Mouse (Mus musculus) CH12.LX (cell line): Measurements from ENCODE around the gene Slc15a4.

Source experiments
- CTCF ChIP-seq, 2 experiments: IDR thresholded peaks in 1 of 2; conservative IDR thresholded peaks in 1 of 2; 2 replicates each; pipeline ENCODE4 v1.5.1; 2011 to 2012; ENCODE audit warnings: low read depth in 2 of 2, low read length in 2 of 2, improper control_type of control experiment in 1 of 2, inconsistent platforms in 1 of 2, mild to moderate bottlenecking in 1 of 2, moderate library complexity in 1 of 2
- ELF1 ChIP-seq: IDR thresholded peaks from 2 replicates; pipeline ENCODE4 v1.6.1; 2014; ENCODE audit warnings: low read depth, mild to moderate bottlenecking, inconsistent platforms, low read length, improper control_type of control experiment
- EP300 ChIP-seq: IDR thresholded peaks from 2 replicates; pipeline ENCODE4 v1.6.1; 2011; ENCODE audit warnings: low read length, improper control_type of control experiment
- MAFK ChIP-seq: IDR thresholded peaks from 2 replicates; pipeline ENCODE4 v1.6.1; 2011; ENCODE audit warnings: low read length, improper control_type of control experiment; ENCODE audit not compliant: insufficient replicate concordance
- NELFE ChIP-seq: IDR thresholded peaks from 2 replicates; pipeline ENCODE4 v1.6.1; 2011; ENCODE audit warnings: low read depth, low read length, improper control_type of control experiment
- POLR2A ChIP-seq: IDR thresholded peaks from 2 replicates; pipeline ENCODE4 v1.6.1; 2011; ENCODE audit warnings: low read depth, mild to moderate bottlenecking, improper control_type of control experiment, low read length

- TF ChIP-seq MAFK (no peak), CTCF (conservative IDR thresholded peaks at IDR 0.05 in 1 of 2, IDR thresholded peaks at IDR 0.05 in 1 of 2; ENCODE audit: low read depth in 2 of 2, low read length in 2 of 2) (no peak), POLR2A (no peak), ELF1 (no peak), EP300 (no peak), NELFE (no peak)
Observed at GRCm38 (mm10) chr5:127678501-127678900, 45.8 kb upstream of the Slc15a4 start.
